Mouse (Mus musculus) gastrocnemius, adult 2 months (tissue): ENCODE results near the gene March1. TPM values are rescaled to one million over a fixed set of nuclear protein-coding genes. Genes with fewer than 3 reads are reported as not detected.
"Not testable (repeated sequence)": the region's sequence is repeated elsewhere in the genome, so short reads cannot be mapped to it uniquely, and the experiment has no call there.

ENCODE experiments used
- DNase-seq: peaks from one replicate; pipeline ENCODE4 v3.0.0; 2022
- H3K27ac ChIP-seq: fragments of 200-600 bp; 2 replicates; pipeline ENCODE4 v1.8.1; 2022; ENCODE audit warnings: mild to moderate bottlenecking
- H3K4me3 ChIP-seq: fragments of 200-600 bp; 2 replicates; pipeline ENCODE4 v1.8.1; 2022; ENCODE audit warnings: mild to moderate bottlenecking, moderate library complexity
- CTCF ChIP-seq: fragments of 200-600 bp; IDR thresholded peaks from 2 replicates; pipeline ENCODE4 v1.8.1; 2022; ENCODE audit warnings: antibody characterized with exemption, mild to moderate bottlenecking, moderate library complexity
- intact Hi-C: fragments of 180-260 bp; cut with DNase I; formaldehyde crosslinking; loops from one replicate; pipeline ENCODE4 v1.15.1; 2025
- total RNA-seq, 2 experiments: library from RNA; stranded (reverse); gene quantifications; 2 replicates each; pipeline ENCODE4 v1.2.3; 2021

March1 gene
- total RNA-seq, 2 experiments from 2014 or later, result 0.20 to 0.42 TPM

- intact Hi-C loops, result no loop called here
- H3K4me3 ChIP-seq, result no peak overlapping the region
- DNase-seq, result no peak
- TF ChIP-seq CTCF, result no peak
- no peak overlapping the region for H3K27ac ChIP-seq
Observed at GRCm38 (mm10) chr8:66383694-66384373, 766.1 kb downstream of the March1 start.

GRCm38 (mm10) chr8:66386008-66386407, 768.3 kb downstream of the March1 start:
- Histone ChIP-seq H3K27ac (no peak overlapping the region), H3K4me3 (peak overlapping the region; percentile 15)
- no peak for DNase-seq
- TF ChIP-seq CTCF, result no peak
- intact Hi-C loops, result no loop called here

DNA sequence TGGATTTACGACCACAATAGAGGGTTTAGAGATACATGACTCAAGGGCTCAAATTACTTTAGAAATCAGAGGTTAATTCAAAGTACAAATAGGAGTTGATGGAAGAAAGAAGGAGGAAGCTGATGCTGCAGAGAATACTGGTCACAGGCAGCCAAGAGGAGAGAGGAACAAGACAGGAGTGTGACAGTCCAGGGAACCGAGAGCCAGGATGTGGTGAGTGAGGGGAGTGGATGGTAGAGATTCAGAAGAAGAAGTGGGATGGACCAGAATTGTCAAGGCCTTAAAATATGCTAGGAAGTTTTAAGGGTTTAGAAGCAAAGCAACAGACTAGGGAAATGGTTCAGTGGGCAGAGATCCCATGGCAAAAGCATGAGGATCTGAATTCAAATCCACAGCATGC, 771.0 kb downstream of the March1 start:
- intact Hi-C loops, result no loop called here
- TF ChIP-seq CTCF, result no peak
- Histone ChIP-seq H3K27ac (no peak overlapping the region), H3K4me3 (no peak overlapping the region)
- DNase-seq, result no peak

GRCm38 (mm10) chr8:66391554-66391953, 773.9 kb downstream of the March1 start:
- Histone ChIP-seq H3K27ac (no peak overlapping the region), H3K4me3 (no peak overlapping the region)
- TF ChIP-seq CTCF, result no peak
- intact Hi-C loops, result no loop called here
- DNase-seq, result no peak

- TF ChIP-seq CTCF, result no peak
Observed at GRCm38 (mm10) chr8:66392900-66393299, 775.2 kb downstream of the March1 start.

DNA sequence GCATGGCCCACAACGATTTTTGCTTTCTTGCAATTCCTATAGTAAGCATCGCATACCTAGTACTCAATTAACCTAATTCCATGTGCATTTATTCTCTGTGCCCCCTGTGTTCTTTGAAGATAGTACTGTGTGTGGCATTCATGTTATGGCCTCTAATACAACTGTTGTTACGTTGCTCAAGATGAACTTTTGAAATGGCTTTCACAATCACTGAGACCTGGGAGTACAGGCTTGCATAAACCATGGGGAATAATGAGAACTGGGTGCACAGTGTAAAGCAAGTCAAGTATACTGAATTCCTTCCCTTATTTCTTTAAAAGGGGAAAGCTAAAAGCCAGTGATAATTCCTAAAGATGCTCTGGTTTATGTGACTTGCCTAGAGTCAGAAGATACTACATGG, 776.4 kb downstream of the March1 start:
- DNase-seq, result no peak
- Histone ChIP-seq H3K4me3 (no peak overlapping the region), H3K27ac (no peak overlapping the region)
- no peak for TF ChIP-seq CTCF
- intact Hi-C loops, result no loop called here

More at GRCm38 (mm10) chr8:66392900-66393299, 775.2 kb downstream of the March1 start:
- H3K4me3 ChIP-seq, result no peak overlapping the region
- no peak overlapping the region for H3K27ac ChIP-seq
- no peak for DNase-seq
- intact Hi-C loops, result no loop called here

DNA sequence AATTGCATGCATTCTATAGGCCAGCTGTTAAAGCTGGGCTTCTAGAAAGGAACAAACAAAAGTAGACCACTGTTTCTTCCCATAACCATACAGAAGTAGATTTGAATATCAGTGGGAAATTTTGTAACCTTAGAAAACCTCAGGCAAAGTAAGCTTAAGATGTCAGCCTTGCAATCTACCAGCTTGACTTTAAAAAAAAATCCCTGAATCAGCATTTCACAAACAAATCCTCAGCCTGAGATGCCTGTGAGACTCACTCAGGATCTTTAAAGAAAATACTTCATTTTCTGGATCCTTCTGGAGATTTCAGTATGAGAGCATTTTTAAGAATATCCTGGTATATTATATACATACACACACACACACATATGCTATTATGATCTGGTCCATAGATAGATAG, 780.1 kb downstream of the March1 start:
- no peak for DNase-seq
- H3K4me3 ChIP-seq, result no peak overlapping the region
- intact Hi-C loops, result no loop called here
- TF ChIP-seq CTCF, result no peak
- H3K27ac ChIP-seq, result no peak overlapping the region

DNA sequence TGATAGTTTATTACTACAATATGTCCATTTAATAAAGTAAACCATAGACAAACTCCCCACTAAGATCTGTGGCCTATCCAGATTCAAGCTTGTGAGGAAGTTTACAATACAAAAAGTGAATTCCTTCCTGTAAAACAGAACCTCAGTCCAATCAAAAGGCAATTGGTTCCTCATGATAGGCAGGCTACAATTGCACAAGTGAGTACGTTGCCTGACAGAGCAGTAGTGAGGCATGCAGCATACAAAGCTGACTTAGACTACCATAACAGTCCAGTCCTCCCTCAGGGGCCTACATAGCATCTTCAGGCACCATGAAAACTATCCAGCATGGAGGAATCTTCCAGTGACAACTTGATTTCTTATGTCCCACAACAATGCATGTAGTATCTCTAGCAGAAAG, 782.4 kb downstream of the March1 start:
- Histone ChIP-seq H3K27ac (no peak overlapping the region), H3K4me3 (no peak overlapping the region)
- no peak for DNase-seq
- no peak for TF ChIP-seq CTCF
- intact Hi-C loops, result no loop called here

GRCm38 (mm10) chr8:66404711-66405414, 787.2 kb downstream of the March1 start:
- intact Hi-C loops, result no loop called here
- no peak for TF ChIP-seq CTCF
- Histone ChIP-seq H3K27ac (no peak overlapping the region), H3K4me3 (no peak overlapping the region)
- no peak for DNase-seq

- H3K27ac ChIP-seq, intact Hi-C loops, H3K4me3 ChIP-seq, DNase-seq: not testable (repeated sequence)
Observed at GRCm38 (mm10) chr8:66405796-66406195, 788.1 kb downstream of the March1 start.

DNA sequence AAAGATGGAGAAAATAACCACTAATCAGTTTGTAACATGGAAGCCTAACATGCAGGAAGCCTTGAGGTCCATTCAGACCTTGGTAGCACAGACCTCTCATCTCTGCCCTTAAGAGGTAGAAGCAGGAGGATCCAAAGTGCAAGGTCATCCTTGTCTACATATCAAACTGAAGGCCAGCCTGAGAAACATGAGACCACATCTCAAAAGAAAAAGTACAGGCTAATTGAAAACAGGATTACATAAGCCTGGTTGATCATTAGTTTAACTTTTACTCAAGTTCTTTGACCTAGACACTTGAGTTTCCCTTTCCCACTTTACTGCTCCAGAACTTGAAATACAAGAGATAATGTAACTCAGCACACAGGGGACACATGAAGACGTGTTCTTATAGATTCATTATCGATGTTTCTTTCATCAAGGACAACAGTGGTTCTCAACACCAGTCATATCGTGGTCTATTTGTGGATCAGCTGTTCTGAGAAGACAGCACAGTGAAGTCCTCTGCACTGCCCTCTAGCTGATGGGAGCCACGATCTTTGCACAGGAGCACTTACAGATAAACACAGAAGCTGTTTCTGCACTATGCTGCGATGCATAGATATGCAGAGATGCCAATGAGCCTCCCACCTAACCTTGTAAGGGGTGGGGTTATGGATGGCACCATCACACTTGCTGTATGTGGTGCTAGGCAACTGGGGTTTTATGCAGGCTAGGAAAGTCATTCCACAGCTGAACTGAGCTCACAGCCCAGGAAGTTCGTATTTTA, 789.1 kb downstream of the March1 start:
- Histone ChIP-seq H3K4me3 (no peak overlapping the region), H3K27ac (no peak overlapping the region)
- DNase-seq, result no peak
- intact Hi-C loops, result no loop called here
- no peak for TF ChIP-seq CTCF

DNA sequence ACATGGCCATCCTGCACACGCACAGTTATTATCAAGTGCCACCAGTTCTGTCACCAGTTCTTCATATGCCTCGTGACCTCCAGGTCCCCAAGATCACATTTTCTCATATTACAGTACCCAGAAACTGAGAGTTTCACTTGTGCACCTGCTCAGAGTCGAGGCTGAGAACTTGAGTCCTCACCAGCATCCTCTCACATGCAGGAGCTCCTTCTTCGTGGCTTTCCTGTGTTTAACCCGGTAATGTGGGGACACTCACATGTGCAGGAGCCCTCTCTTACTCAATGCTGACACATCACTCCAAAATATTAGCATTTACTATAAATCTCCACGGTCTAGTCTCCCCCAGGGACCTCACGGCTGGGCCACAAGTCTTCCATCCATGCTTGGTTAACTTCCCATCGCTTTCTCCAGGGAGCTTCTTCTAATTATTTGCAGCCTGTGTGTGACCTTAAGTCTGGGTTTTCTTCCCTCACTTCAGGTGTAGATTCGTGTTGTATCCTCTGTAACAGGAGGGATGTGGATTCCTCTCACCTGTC, 792.4 kb downstream of the March1 start:
- intact Hi-C loops, result no loop called here
- no peak overlapping the region for H3K27ac ChIP-seq
- no peak for TF ChIP-seq CTCF

DNA sequence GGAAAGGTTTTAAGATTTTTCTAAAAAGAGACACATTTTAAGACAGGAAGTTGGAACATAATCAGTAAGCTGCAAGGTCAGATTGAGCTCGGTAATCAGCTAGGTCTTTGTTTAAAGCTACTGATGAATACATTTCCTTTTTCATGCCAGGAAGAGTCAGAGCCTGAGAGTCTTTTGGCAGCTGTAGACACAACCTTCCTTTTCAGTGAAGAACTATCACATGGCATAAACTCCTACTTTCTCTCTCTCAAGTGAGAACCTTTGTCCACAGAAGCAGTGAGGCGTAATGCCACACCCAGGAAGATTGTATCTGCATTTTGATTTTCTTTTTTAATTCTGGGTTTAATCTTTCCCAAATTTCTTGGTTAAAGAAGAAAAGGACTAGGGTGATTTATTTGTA, 795.4 kb downstream of the March1 start:
- intact Hi-C loops, result no loop called here
- no peak for TF ChIP-seq CTCF
- Histone ChIP-seq H3K27ac (no peak overlapping the region), H3K4me3 (no peak overlapping the region)
- DNase-seq, result no peak

More for the DNA sequence above, 792.4 kb downstream of the March1 start:
- DNase-seq, result no peak
- no peak overlapping the region for H3K4me3 ChIP-seq
